Mouse (Mus musculus) hematopoietic stem cell, adult 5-6 weeks (primary cell): ENCODE results near the gene Plod3. TPM values are rescaled to one million over a fixed set of nuclear protein-coding genes. Genes with fewer than 3 reads are reported as not detected.

Experiments
- ATAC-seq, 2 experiments: fragments of 125-278 bp in 1 of 2; replicated peaks in 1 of 2; 2 replicates each; pipeline ENCODE4 v1.8.0; 2016 to 2017; ENCODE audit warnings: inconsistent platforms in 2 of 2, mild to moderate bottlenecking in 2 of 2, moderate number of reproducible peaks in 2 of 2, low read depth in 1 of 2, moderate TSS enrichment in 1 of 2; ENCODE audit not compliant: low FRiP score in 2 of 2, poor library complexity in 2 of 2, severe bottlenecking in 2 of 2, insufficient read depth in 1 of 2, low TSS enrichment in 1 of 2
- total RNA-seq: library from RNA; stranded (forward); fragments of 172-1452, 232-1000 nt; gene quantifications from 2 replicates; pipeline ENCODE4 v1.2.3, GENCODE M21; 2017

The Plod3 gene
- total RNA-seq, 1 experiment from 2014 or later: 37.8 TPM

DNA sequence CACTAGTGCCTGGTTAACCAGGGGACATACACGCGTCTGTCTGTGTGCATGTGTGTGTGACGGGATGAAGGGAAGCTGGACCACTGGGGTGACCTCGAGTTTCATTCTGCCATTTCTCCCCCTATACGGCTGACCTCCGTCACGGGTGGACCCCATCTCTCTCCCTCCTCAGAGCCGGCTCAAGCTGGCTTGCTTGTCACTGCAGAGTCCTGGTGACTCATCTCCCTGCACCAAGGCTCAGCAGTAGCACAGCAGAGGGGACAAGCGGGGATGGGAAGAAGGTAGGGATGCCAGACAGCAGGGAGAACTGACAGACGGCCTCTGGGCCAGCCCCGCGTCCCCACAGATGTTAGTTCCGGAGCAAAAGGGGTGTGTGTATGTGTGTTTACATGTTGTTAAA lies 49.4 kb downstream of the Plod3 start:
- ATAC-seq: no peak

DNA sequence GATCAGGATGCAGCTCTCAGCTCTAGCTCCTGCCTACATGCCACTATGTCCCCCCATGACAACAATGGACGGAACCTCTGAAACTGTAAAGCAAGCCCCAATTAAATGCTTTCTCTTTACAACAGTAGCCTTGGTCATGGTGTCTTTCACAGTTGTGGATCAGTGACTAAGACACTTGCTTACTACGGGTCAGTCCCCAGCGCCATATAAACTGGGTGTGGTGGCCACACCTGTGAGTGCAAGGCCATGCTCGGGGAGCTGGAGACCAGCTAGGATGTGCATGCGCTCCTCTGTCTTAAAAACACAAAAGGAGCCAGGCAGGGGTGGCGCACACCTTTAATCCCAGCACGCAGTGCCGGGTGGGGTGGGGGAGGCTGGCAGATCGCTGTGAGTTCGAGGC lies 52.6 kb downstream of the Plod3 start:
- ATAC-seq: no peak

DNA sequence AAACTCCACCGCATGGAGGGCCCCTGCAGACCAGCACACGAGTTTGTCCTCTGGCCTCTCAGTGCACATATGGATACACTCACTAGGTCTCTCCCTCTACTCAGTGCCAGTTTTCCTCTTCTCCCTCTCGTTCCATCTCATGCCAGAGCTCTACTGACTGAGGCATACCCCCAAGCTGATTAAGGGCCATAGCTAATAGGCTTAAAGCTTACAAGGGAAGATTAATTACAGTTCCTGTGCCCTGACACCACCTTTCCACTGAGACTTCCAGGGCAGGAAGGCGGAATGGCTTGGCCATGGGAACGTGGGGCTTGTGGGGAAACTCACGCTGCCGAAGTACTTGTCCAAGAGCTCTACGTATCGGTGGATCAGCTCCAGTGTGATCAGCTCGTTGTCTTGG lies 54.6 kb downstream of the Plod3 start:
- no peak for ATAC-seq

DNA sequence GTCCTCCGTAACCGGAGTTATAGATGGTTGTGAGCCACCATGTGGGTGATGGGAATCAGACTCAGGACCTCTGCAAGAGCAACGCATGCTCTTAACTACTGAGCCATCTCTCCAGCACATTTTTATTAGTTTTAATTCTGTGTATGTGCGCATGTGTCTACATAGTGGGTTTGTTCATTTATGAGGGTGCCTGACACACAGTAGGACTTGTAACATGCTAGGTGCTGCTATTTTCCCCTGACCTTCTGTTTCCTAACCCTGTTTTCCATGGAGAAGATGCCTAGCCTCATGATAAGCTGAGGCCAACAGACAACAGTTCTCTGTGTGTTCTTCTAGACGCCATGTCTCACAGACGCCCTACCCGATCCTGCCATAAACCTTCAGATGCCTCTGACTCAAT lies 57.2 kb downstream of the Plod3 start:
- ATAC-seq: no peak

DNA sequence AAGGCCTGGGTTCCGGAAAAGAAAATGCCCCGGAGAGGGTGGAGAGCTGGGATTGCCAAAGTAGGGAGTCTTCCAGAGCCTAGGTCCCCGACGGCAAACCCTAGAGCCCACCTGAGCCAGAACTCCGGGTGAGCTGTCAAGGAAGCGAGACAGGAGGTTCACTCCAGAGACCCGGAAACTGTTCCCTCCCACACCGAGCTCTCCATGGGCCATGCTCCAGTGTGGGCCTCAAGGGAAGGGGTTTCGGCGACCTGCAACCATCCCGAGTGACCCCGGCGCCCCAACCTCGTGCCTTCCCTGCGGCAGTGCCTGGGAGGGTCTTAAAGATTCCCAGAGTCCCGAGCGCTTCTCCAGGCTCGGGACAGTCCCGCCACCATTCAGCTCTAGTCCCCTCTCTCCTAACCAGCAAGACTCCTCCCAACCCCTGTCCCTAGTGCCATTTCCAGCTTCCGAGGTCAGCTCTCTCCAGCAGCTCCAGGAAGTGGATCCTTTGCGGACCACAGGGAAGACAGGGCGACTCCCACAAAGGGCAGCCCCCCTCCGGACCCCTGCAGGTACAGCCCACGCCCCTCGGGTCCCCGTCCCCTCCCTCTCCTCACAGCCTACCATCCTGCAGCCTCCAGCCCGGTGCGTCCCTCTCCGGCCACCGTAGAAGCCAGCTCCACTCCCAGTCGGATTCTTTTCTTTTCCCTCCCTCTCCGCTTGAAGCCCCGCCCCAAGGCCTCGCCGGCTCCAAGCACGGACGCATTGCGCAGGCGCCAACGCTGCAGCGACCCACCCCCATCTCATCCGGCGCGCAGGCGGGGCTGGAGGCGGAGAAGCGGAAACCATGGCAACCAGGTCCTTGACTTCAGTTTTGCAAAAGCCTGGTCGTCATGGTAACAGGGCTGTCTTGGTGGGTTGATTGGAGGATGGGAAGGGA lies 58.8 kb downstream of the Plod3 start, which contains the start of gene Ap1s1:
Ap1s1 (minus strand) TSS at position 734 of the 922 bp plus-strand sequence.
- peak; percentile 86 to 89 for ATAC-seq

Other genes with a start within 250 kb of the Plod3 start
- not detected in 2 replicates for gene Col26a1, start 103.8 kb upstream of the Plod3 start, total RNA-seq
- 7.3 and 12.8 TPM in 2 replicates for gene Ift22, start 78.9 kb upstream of the Plod3 start, total RNA-seq
- 56.8 and 146 TPM in 2 replicates for gene Fis1, start 33.7 kb upstream of the Plod3 start, total RNA-seq
- gene Cldn15, start 20.4 kb upstream of the Plod3 start, total RNA-seq: 0.40 and 9.1 TPM in 2 replicates
- gene Znhit1, start 1.0 kb downstream of the Plod3 start, total RNA-seq: 14.8 and 38.6 TPM in 2 replicates
- 0.10 TPM in 1 of 2 replicates, not detected in the other for gene Vgf, start 39.4 kb downstream of the Plod3 start, total RNA-seq
- gene Ap1s1, start 59.1 kb downstream of the Plod3 start, total RNA-seq: 39.7 and 42.4 TPM in 2 replicates
- gene Serpine1, start 85.2 kb downstream of the Plod3 start, total RNA-seq: not detected in 2 replicates
- gene Trim56, start 129.2 kb downstream of the Plod3 start, total RNA-seq: 35.8 and 48.8 TPM in 2 replicates
- gene Muc3, start 162.3 kb downstream of the Plod3 start, total RNA-seq: 0.89 TPM in 1 of 2 replicates, not detected in the other
- gene Muc3a, start 225.4 kb downstream of the Plod3 start, total RNA-seq: 1.6 TPM in 1 of 2 replicates, not detected in the other